Mouse (Mus musculus) kidney, embryonic 16.5 days (tissue): ENCODE results near the gene Vps33a. TPM values are rescaled to one million over a fixed set of nuclear protein-coding genes. Genes with fewer than 3 reads are reported as not detected.
A peak's percentile ranks its signal among the peaks of the same experiment; 100 is the strongest.

Experiments used
- ATAC-seq: fragments of 200-750 bp; cut with Nextera tagmentation; 2 replicates; pipeline ENCODE4 v1.8.0; 2017; ENCODE audit warnings: moderate TSS enrichment; ENCODE audit not compliant: low FRiP score, low TSS enrichment
- H3K27ac ChIP-seq: fragments of 300-500 bp; sonication (generic); 2 replicates; pipeline ENCODE4 v1.5.1; 2014; ENCODE audit warnings: low read length
- H3K27me3 ChIP-seq: fragments of 300-500 bp; sonication (generic); 2 replicates; pipeline ENCODE4 v1.6.1; 2014; ENCODE audit warnings: low read length, control low read depth, mixed read lengths; ENCODE audit not compliant: insufficient read depth
- H3K36me3 ChIP-seq: fragments of 300-500 bp; sonication (generic); 2 replicates; pipeline ENCODE4 v1.6.1; 2014; ENCODE audit warnings: low read length, control low read depth, mixed read lengths; ENCODE audit not compliant: insufficient read depth
- H3K4me1 ChIP-seq: fragments of 300-500 bp; sonication (generic); 2 replicates; pipeline ENCODE4 v1.6.1; 2014; ENCODE audit warnings: low read length, control low read depth, mixed read lengths; ENCODE audit not compliant: insufficient read depth
- H3K4me2 ChIP-seq: fragments of 300-500 bp; sonication (generic); replicated peaks from 2 replicates; pipeline ENCODE4 v1.6.1; 2014; ENCODE audit warnings: low read depth, low read length
- H3K4me3 ChIP-seq: fragments of 300-500 bp; sonication (generic); 2 replicates; pipeline ENCODE4 v1.5.1; 2014; ENCODE audit warnings: mild to moderate bottlenecking, low read length
- H3K9ac ChIP-seq: fragments of 300-500 bp; sonication (generic); replicated peaks from 2 replicates; pipeline ENCODE4 v1.6.1; 2014; ENCODE audit warnings: low read length
- H3K9me3 ChIP-seq: fragments of 300-500 bp; sonication (generic); 2 replicates; pipeline ENCODE4 v1.6.1; 2016; ENCODE audit warnings: low read length, control low read depth
- WGBS: fragments of 180-500 bp; shearing (Covaris S2); extraction: QIAGEN DNeasy Blood & Tissue Kit; methylation state at CpG from one replicate; pipeline ENCODE4 v1.1.7; 2014; 5-methylcytosine and 5-hydroxymethylcytosine counted together
- polyA plus RNA-seq: library from polyadenylated mRNA; unstranded; fragments of >200 nt; fragmentation: Nextera tagmentation; extraction: Ambion mirVana; gene quantifications from 2 replicates; pipeline ENCODE4 v1.2.1, GENCODE M21; 2015

The Vps33a gene
- polyA plus RNA-seq, 1 experiment from 2014 or later, result 30.2 TPM

DNA sequence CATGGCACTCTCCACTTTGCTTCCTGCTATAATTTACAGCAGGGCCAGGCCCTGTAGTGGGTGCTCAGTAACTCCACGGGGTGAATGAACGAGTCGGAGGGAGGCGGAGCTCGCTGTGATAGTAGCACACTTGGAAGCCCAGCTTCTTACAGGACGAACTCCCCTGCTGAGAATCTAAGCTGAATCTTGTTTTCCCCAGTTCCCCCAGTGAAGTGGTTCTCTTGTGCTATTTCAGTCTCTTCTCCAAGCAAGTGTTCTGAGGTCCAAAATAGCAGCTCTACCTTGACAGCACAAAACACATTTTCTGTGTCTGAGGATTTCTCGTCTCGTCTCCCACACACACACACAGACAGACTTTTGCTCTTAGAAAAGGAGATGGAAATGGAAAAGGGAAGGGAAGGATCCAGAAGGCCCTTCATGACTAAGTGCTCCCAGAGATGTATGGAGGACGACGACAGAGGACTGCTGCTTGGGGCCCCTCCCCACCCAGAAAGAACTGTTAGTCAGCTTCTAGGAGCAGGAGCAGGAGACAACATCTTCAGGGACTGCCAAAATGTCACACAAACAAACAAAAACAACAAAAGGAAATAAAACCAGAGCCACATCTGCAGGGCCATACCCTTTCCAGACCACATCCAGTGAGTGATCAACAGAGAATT, 20.9 kb upstream of the Vps33a start:
- no peaks in the 10 kb centered on the region for H3K4me1 ChIP-seq
- peaks cover 9% of the 10 kb centered on the region for H3K36me3 ChIP-seq
- ATAC-seq, result no peak
- H3K4me2 ChIP-seq, result no peak overlapping the region
- no peak overlapping the region for H3K27ac ChIP-seq
- H3K27me3 ChIP-seq, result no peaks in the 10 kb centered on the region
- H3K9me3 ChIP-seq, result no peaks in the 10 kb centered on the region
- H3K9ac ChIP-seq, result no peak overlapping the region
- H3K4me3 ChIP-seq, result no peak overlapping the region
- WGBS, result 74% methylated on average over 10 of the region's 10 CpGs

DNA sequence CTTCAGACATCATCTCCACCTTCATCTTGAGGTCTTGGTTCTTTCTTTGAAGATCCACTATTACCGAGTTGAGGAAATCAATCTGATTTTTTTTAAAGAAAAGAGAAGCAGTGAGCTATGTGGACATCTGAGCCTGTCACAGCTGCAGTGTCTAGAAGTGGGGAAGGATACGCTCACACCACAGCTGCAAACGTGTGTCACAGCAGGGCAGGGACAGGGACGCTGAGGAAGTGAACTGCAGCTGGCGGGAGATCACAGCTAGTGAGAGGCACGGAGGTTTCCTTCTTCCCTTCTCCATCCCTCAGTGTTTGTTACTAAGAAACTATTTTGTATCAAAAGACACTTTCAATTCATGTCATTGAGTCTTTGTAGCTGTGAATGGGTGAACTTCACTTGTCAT, 7.2 kb upstream of the Vps33a start:
- Histone ChIP-seq H3K9me3 (no peaks in the 10 kb centered on the region), H3K4me2 (no peak overlapping the region), H3K9ac (no peak overlapping the region), H3K27ac (no peak overlapping the region), H3K27me3 (no peaks in the 10 kb centered on the region), H3K4me1 (no peaks in the 10 kb centered on the region), H3K36me3 (peaks cover 27% of the 10 kb centered on the region), H3K4me3 (no peak overlapping the region)
- no peak for ATAC-seq
- WGBS, result 82% methylated on average over 6 of the region's 6 CpGs

DNA sequence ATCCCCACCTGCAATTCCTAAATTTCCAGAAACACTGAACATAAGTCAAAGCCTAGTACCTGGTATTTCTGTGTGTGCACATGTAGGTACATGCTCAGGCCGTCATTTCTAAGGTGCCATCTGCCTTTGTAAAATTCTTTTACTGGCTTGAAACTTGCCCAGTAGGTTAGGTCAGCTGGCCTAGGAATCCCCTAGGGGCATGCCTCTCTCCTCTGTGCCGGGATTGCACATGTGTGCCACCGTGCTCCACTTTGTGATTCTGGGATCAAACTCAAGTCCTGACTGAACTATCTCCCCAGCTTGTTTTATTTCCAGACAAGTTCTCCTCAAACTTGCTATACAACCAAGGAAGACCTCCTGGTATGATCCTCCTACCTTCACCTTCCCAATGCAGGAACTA, 3.9 kb upstream of the Vps33a start:
- no peak overlapping the region for H3K4me3 ChIP-seq
- no peak overlapping the region for H3K4me2 ChIP-seq
- peaks cover 6% of the 10 kb centered on the region for H3K4me1 ChIP-seq
- 92% methylated on average over 3 of the region's 3 CpGs for WGBS
- H3K27me3 ChIP-seq, result no peaks in the 10 kb centered on the region
- H3K36me3 ChIP-seq, result peaks cover 12% of the 10 kb centered on the region; the same call in 1 of the 2 replicates
- no peak overlapping the region for H3K9ac ChIP-seq
- no peak overlapping the region for H3K27ac ChIP-seq
- no peaks in the 10 kb centered on the region for H3K9me3 ChIP-seq
- ATAC-seq, result no peak

DNA sequence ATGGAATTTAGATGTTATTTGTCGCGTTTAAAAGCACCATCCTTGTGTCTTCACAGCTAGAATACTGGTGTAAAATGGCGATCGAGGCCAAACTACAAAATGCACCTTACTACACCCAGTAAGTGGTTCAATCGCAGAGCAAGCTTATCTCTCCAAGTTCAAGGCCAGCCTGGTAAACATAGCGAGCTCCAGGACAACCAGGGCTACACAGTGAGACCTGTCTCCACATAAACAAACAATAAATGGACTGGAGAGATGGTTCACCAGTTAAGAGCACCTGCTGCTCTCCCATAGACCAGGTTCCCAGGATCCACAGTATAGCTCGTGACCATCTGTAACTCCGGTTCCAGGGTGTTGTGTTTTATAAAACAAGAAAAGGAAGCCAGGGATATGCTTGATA, 524 bp upstream of the Vps33a start:
- no peak overlapping the region for H3K27ac ChIP-seq
- WGBS, result 65% methylated on average over 8 of the region's 8 CpGs
- H3K27me3 ChIP-seq, result no peaks in the 10 kb centered on the region
- peaks cover 12% of the 10 kb centered on the region for H3K36me3 ChIP-seq
- peak overlapping the region; percentile 97 for H3K4me2 ChIP-seq
- H3K9me3 ChIP-seq, result no peaks in the 10 kb centered on the region
- 0 out of 2 replicates have a peak, but pooled peaks have one; percentile 3 for ATAC-seq
- peaks cover 11% of the 10 kb centered on the region for H3K4me1 ChIP-seq
- H3K4me3 ChIP-seq, result peak overlapping the region; percentile 91
- peak overlapping the region; percentile 38; the same call in 1 of the 2 replicates for H3K9ac ChIP-seq

DNA sequence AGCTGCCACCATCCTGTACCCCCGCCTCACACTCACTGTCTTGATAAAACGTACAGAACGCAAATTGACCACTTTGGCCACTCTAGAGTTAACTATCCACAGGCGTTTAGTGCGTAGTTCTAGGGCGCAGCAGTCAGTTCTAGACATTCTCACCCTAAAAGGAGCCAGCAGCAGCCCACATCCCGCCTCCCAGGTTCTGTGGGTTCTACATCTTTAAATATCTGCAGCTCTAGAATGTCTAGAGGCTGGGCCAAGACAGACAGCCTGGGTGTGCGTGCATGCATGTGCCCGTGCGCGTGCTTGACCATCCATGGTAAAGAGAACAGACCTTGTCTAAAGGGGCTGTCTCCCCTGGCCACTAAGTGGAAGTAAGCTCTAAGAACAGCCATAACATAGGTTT, 11.7 kb downstream of the Vps33a start:
- H3K4me3 ChIP-seq, result no peak overlapping the region
- H3K27ac ChIP-seq, result no peak overlapping the region
- 93% methylated on average over 11 of the region's 11 CpGs for WGBS
- ATAC-seq, result no peak
- H3K4me2 ChIP-seq, result no peak overlapping the region
- H3K9ac ChIP-seq, result no peak overlapping the region
- H3K4me1 ChIP-seq, result no peaks in the 10 kb centered on the region
- H3K36me3 ChIP-seq, result peaks cover 64% of the 10 kb centered on the region
- H3K9me3 ChIP-seq, result no peaks in the 10 kb centered on the region
- H3K27me3 ChIP-seq, result no peaks in the 10 kb centered on the region

DNA sequence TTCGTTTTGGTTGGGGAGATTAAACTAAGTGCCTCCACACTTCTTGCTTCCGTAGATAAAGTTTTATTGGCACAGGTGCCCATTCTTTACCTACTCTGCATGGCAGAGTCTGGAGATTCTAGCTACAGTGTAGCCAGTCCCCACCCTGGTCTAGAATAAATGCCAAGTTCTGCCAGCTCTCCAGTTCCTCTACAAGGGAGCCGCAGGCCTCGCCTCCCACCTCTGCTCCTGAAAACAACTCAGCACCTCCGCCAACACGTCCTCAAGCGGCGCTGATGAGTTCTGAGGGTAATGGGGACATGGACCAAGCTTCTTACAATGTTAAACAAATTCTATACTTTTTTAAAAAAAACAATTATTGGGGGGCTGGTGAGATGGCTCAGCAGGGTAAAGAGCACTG, 13.2 kb downstream of the Vps33a start:
- Histone ChIP-seq H3K9ac (no peak overlapping the region), H3K4me3 (no peak overlapping the region), H3K4me1 (no peaks in the 10 kb centered on the region), H3K27ac (no peak overlapping the region), H3K36me3 (peaks cover 61% of the 10 kb centered on the region), H3K9me3 (no peaks in the 10 kb centered on the region), H3K27me3 (no peaks in the 10 kb centered on the region), H3K4me2 (no peak overlapping the region)
- WGBS, result 87% methylated on average over 8 of the region's 8 CpGs
- no peak for ATAC-seq

DNA sequence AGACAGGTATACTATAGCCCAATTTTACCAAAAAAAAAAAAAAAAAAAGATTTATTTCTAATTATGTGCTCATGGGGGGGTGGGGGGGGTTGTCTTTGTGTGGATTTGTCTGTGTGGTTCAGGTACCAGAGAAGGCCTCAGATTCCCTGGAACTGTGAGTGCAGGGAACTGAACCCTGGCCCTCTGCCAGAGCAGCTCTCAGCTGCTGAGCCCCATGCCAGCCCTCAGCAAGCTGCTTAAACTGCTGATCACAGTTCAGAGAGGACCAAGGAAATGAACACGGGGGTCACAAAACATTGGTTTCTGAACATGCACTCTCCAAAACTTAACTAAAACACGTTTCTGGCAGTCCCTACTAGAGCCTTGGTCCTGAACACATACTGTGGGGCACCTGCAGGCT, 16.4 kb downstream of the Vps33a start:
- WGBS, result 81% methylated on average over 2 of the region's 2 CpGs
- H3K9ac ChIP-seq, result no peak overlapping the region
- no peak for ATAC-seq
- H3K27me3 ChIP-seq, result no peaks in the 10 kb centered on the region
- H3K9me3 ChIP-seq, result no peaks in the 10 kb centered on the region
- H3K4me1 ChIP-seq, result no peaks in the 10 kb centered on the region
- H3K4me2 ChIP-seq, result no peak overlapping the region
- H3K27ac ChIP-seq, result no peak overlapping the region
- no peak overlapping the region for H3K4me3 ChIP-seq
- peaks cover 37% of the 10 kb centered on the region for H3K36me3 ChIP-seq

DNA sequence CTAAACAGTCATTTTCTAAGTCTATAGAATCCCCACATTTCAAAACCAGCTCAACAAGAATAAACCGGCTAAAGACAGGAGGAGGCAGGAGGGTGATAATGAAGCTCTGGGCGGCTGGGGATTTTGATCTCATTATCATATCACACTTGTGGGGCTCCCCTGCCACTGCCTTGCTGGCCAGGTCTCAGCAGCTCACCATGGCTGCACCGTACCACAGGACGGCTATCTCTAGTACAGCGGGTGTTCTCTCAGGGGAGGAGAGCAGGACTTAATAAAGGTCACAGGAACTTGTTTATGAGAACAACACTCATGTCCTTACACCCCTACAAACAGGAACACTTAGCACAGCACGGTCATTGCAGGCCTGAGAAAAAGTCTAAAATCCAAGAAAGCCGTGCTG, 17.1 kb downstream of the Vps33a start:
- Histone ChIP-seq H3K27me3 (no peaks in the 10 kb centered on the region), H3K9ac (no peak overlapping the region), H3K4me1 (no peaks in the 10 kb centered on the region), H3K9me3 (no peaks in the 10 kb centered on the region), H3K4me2 (no peak overlapping the region), H3K27ac (no peak overlapping the region), H3K4me3 (no peak overlapping the region), H3K36me3 (peaks cover 33% of the 10 kb centered on the region)
- 92% methylated on average over 7 of the region's 7 CpGs for WGBS
- no peak for ATAC-seq

DNA sequence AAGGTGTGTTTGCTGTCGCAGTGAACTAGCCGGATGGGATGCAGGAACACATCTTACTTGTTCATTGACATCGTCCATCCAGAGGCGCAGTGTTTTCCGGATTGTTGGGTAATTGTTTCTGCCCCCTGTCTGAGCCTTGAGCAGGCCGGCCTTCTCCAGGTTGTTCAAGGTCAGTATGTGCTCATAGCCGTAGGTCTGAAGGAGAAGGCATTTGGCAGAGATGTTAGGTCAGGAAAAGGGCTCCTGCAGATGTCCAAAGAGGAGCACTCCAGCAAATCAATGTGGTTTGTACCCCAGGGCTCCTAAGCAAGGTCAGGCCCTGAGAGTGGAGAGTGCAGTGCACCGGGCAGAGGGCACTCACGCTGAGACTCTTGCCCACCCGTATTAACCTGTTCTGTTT, 39.0 kb downstream of the Vps33a start:
- Histone ChIP-seq H3K4me3 (no peak overlapping the region), H3K9ac (no peak overlapping the region), H3K4me2 (no peak overlapping the region), H3K27me3 (no peaks in the 10 kb centered on the region), H3K9me3 (no peaks in the 10 kb centered on the region), H3K4me1 (no peaks in the 10 kb centered on the region), H3K27ac (no peak overlapping the region), H3K36me3 (peaks cover 57% of the 10 kb centered on the region)
- WGBS, result 95% methylated on average over 10 of the region's 10 CpGs
- ATAC-seq, result no peak

DNA sequence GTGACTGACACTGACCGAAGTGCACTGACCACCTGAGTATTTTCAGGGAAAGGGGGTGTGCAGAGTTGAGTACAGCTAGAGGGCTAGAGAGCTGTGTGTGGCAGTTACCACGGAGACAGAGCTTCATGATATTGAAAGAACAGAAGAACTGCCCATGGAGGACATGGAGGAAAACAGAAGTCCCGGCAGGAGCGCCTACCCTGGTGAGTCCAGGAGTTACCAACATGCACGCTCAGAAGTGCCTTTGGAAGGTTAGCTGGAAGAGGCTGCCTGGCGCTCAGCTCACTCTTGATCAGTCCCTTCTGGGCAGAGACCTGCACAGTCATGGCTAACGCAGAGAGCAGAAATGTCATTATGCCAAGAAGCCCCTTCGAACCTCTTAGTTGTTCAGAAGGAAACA, 42.8 kb downstream of the Vps33a start:
- H3K4me1 ChIP-seq, result no peaks in the 10 kb centered on the region
- peaks cover 52% of the 10 kb centered on the region for H3K36me3 ChIP-seq
- H3K4me3 ChIP-seq, result no peak overlapping the region
- H3K27ac ChIP-seq, result no peak overlapping the region
- no peak overlapping the region for H3K4me2 ChIP-seq
- no peak for ATAC-seq
- H3K9ac ChIP-seq, result no peak overlapping the region
- H3K27me3 ChIP-seq, result no peaks in the 10 kb centered on the region
- 93% methylated on average over 8 of the region's 8 CpGs for WGBS
- H3K9me3 ChIP-seq, result no peaks in the 10 kb centered on the region
